Mouse (Mus musculus) brain, adult 2 months (tissue): ENCODE data around the gene Rpl32.
A peak's percentile ranks its signal among the peaks of the same experiment; 100 is the strongest.

ENCODE experiments used
- DNase-seq: peaks from one replicate; pipeline ENCODE4 v3.0.0; 2011; ENCODE audit warnings: low read depth, low spot score

Gene Rpl32

DNA sequence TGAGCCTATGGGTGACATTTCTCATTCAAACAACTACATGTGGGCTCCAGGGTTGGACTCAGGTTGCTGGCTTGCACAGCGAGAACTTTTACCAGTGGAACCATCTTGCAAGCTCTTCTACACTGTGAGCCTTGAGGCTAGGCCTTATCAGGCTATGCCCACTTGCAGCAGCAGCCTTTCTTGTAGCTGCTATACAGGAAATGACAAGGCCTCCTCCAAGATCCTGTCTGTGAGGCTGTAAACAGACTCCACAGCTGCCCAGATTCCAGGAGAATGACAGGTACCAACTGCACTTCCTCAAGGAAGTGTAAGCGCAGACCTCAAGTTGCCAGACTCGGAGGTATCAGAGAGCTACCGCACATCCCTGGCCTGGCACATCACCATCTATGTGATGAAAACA is 40.3 kb downstream of the Rpl32 start:
- no peak for DNase-seq

DNA sequence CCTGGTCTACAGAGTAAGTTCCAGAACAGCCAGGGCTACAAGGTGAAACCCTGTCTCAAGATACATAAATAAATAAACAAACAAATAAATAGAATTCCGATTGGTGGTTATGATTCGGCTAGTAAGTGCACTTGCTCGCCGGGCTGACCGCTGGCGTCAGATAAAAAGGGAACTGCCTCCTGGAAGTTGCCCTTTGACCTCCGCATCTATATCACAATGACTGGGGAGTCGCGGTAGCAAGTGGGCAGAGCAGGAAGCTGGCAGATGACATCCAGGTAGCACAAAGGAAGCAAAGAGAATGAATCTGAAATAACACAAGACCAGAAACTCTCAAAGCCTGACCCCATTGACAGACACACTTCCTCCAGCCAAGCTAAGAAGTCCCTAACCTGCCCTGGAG is 41.2 kb downstream of the Rpl32 start:
- no peak for DNase-seq

DNA sequence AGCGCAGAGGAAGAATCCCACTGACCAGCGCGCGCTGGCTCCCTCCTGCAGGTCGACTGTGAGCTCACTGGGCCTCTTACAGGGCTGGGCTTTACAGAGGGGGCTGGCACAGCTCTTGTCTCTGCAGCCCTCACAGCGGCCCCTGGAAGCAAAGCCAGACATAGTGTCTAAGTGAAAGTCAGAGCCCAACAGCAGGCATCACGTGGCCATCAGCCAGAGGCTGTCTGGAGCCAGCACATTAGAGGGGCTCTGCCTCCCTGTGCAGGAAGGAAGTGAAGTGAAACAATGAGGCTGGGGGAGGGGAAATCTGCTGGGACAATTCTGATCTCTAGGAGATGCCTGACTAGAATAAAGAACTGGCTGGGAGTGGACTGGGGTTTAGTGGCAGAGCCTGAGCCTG is 44.4 kb downstream of the Rpl32 start:
- DNase-seq = peak; percentile 45

DNA sequence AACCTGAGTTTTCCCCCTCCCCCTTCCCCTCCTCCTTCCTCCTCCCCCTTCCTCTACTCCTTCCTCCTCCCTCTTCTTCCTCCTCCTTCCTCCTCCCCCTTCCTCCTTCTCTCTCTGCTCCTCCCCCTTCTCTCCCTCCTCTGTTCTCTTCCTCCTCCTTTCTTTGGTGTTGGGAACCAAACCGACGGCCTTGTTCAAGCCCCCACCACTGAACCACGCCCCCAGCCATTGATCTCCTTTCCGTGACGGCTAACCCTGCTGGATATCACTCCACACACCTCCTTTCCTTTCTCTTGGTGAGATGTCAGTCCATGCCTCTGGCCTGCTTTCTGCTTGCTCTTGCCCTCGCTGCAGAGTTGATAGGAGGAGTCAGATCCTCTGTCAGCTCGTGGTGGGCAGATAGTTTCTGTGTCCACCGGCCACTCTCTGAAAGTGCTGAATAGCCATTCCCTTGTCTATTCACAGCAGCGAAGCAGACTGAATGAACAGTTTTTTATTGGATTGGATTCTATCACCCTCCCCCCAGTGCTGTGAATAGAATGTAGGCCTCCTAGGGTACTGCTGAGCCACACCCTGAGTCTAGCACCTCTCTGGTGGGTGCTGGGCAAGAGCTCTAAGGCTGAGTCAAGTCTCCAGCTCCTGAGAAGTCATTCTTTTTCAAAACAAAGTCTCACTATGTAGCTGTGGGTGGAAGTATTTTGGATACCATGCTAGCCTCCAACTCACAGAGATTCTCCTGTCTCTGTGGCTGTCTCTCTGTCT is 46.4 kb downstream of the Rpl32 start, which contains the start of gene Tmem40:
TSS of gene Tmem40 (minus strand) at position 416 of the 762 bp plus-strand sequence.
- peak; percentile 79 for DNase-seq

DNA sequence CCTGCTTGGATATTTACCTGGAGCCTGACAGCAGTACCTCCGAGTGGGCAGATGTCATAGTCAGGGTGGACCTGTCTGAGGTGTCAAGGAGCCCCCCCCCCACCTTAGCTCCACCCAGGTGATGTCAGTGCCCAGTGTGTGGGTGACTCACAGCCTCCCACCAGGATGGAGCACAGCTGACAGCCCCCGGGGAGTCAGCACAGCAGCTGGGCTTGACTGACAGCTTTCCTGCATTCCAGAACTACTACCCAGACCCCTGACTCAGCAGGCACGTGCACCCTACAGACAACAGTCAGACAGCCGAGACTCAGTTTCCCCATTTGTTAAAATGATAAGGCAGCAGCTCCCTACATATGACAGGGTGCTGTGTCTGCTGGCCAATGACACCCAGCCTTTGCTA is 47.6 kb downstream of the Rpl32 start:
- no peak for DNase-seq

DNA sequence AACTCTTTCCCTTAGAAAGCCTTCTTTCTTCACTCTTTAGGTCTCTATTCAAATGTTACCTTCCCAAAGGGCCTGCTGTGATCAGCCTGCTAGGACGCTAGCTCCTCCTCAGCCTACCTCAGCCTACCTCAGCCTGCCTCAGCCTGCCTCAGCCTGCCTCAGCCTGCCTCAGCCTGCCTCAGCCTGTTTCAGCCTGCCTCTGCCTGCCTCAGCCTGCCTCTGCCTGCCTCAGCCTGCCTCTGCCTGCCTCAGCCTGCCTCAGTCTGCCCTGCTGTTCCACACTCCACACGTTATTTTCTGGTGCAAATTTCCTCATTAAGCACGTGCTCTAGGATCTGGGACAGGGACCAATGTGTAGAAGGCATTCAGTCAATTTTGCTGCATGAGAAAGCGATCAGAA is 48.4 kb downstream of the Rpl32 start:
- DNase-seq = no peak

DNA sequence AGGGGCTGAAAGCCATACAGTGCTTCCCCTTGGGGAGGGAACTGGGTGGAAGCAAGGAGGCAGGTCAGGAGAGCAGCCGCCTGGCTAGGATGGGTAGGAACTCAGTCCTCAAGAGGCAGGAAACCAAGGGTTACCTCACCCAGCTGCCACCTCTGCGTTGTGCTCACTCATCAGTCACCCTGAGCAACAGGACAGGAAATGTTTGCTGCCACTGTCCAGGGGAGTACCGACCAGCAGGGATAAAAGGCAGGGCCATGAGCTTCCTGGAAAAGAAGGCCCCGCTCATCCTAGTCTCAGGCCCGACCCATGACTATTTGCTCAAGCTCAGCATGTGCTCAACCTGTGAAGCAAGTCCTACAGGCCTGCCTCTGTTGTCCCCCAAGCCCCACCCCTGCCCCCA is 49.1 kb downstream of the Rpl32 start:
- no peak for DNase-seq

DNA sequence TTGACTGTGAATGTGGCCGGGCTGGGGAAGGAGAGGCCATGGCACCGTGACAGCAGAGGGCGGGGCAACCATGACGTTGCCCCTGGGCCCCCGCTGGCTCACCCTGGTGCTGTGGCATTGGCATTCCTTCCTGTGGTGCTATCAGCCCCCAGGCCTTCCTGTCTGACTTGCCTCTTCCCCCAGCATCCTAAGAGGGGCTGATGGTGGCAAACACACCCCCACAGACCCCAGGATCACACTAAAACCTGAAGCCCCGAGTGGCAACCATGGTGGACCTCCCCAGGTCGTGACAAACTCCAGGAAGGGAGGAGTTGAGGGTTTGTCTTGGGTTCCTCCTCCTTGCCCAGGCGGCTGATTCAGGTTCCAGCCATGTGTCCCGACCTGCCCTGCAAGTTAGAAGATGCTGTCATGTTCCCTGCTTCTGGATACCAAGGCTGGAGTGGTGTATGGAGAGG is 49.5 kb downstream of the Rpl32 start:
- no peak for DNase-seq

DNA sequence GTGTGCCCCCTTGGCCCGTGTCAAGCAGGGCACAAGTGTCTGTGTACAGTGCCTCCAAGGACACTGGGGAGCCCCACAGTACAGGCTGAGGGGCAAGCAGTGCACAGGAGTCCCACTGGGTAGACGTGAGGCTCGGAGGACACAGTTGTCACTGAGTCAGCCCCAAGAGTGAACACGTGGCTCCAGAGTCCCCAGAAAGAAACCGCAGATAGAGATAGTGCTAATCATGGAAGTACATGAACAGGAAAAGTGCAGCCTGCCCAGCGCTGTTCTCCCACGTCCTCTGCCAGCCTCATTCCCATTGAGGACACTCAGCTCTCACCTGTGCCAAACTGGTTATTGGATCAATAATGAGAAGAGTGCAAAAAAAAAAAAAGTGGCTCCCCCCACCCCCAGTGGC is 53.0 kb downstream of the Rpl32 start:
- no peak for DNase-seq
